Mouse (Mus musculus) hindbrain, embryonic 15.5 days (tissue): Measurements from ENCODE around the gene Camsap1. TPM values are rescaled to one million over a fixed set of nuclear protein-coding genes. Genes with fewer than 3 reads are reported as not detected.
A peak's percentile ranks its signal among the peaks of the same experiment; 100 is the strongest.

Experiments used
- ATAC-seq: fragments of 200-750 bp; cut with Nextera tagmentation; 2 replicates; pipeline ENCODE4 v1.8.0; 2017; ENCODE audit warnings: low read depth, moderate number of reproducible peaks, moderate TSS enrichment; ENCODE audit not compliant: low FRiP score
- H3K27ac ChIP-seq: fragments of 300-500 bp; sonication (generic); replicated peaks from 2 replicates; pipeline ENCODE4 v1.5.1; 2015; ENCODE audit warnings: mild to moderate bottlenecking, inconsistent platforms
- H3K27me3 ChIP-seq: fragments of 300-500 bp; sonication (generic); 2 replicates; pipeline ENCODE4 v1.6.1; 2015; ENCODE audit warnings: control low read depth, inconsistent platforms
- H3K36me3 ChIP-seq: fragments of 300-500 bp; sonication (generic); 2 replicates; pipeline ENCODE4 v1.6.1; 2015; ENCODE audit warnings: control low read depth, inconsistent platforms
- H3K4me1 ChIP-seq: fragments of 300-500 bp; sonication (generic); replicated peaks from 2 replicates; pipeline ENCODE4 v1.6.1; 2015; ENCODE audit warnings: control low read depth, inconsistent platforms
- H3K4me2 ChIP-seq: fragments of 300-500 bp; sonication (generic); 2 replicates; pipeline ENCODE4 v1.6.1; 2015; ENCODE audit warnings: moderate library complexity, mild to moderate bottlenecking, inconsistent platforms
- H3K4me3 ChIP-seq: fragments of 300-500 bp; sonication (generic); 2 replicates; pipeline ENCODE4 v1.5.1; 2015; ENCODE audit warnings: mild to moderate bottlenecking, inconsistent platforms
- H3K9ac ChIP-seq: fragments of 300-500 bp; sonication (generic); 2 replicates; pipeline ENCODE4 v1.6.1; 2015; ENCODE audit warnings: inconsistent platforms
- H3K9me3 ChIP-seq: fragments of 300-500 bp; sonication (generic); 2 replicates; pipeline ENCODE4 v1.6.1; 2016; ENCODE audit warnings: control low read depth, inconsistent platforms
- WGBS: fragments of 180-500 bp; shearing (Covaris S2); methylation state at CpG from one replicate; pipeline ENCODE4 v1.1.7; 2015; 5-methylcytosine and 5-hydroxymethylcytosine counted together
- polyA plus RNA-seq: library from polyadenylated mRNA; unstranded; fragments of >200 nt; fragmentation: Nextera tagmentation; extraction: Ambion mirVana; gene quantifications from 2 replicates; pipeline ENCODE4 v1.2.1, GENCODE M21; 2015

Camsap1 gene
- polyA plus RNA-seq, 1 experiment from 2014 or later, result 71.7 TPM

- H3K36me3 ChIP-seq, result no peaks in the 10 kb centered on the region
- WGBS, result 25% methylated on average over 7 of the region's 7 CpGs
- peak overlapping the region; percentile 70 for H3K9ac ChIP-seq
- ATAC-seq, result peak; percentile 20; the same call in 1 of the 2 replicates
- H3K4me2 ChIP-seq, result peak overlapping the region; percentile 81
- peak overlapping the region; percentile 63; the same call in 1 of the 2 replicates for H3K27ac ChIP-seq
- H3K4me1 ChIP-seq, result peaks cover 22% of the 10 kb centered on the region
- no peaks in the 10 kb centered on the region for H3K27me3 ChIP-seq
- H3K4me3 ChIP-seq, result peak overlapping the region; percentile 62
- no peaks in the 10 kb centered on the region for H3K9me3 ChIP-seq
These were observed 105.8 kb downstream of the Camsap1 start for GRCm38 (mm10) chr2:25877250-25877735.

Other genes with a start within 250 kb of the Camsap1 start
- gene Obp2b, start 246.3 kb downstream of the Camsap1 start, polyA plus RNA-seq, result not detected in 2 replicates
- not detected in 2 replicates for gene Lcn3, start 217.7 kb downstream of the Camsap1 start, polyA plus RNA-seq
- not detected in 2 replicates for gene Lcn11, start 206.3 kb downstream of the Camsap1 start, polyA plus RNA-seq
- not detected in 2 replicates for gene Gm13539, start 201.0 kb downstream of the Camsap1 start, polyA plus RNA-seq
- not detected in 2 replicates for gene Glt6d1, start 167.4 kb downstream of the Camsap1 start, polyA plus RNA-seq
- not detected in 2 replicates for gene Lcn9, start 160.1 kb downstream of the Camsap1 start, polyA plus RNA-seq
- gene Sohlh1, start 136.0 kb downstream of the Camsap1 start, polyA plus RNA-seq, result not detected in 2 replicates
- 20.2 and 23.8 TPM in 2 replicates for gene Kcnt1, start 119.5 kb downstream of the Camsap1 start, polyA plus RNA-seq
- gene Ubac1, start 38.5 kb upstream of the Camsap1 start, polyA plus RNA-seq, result 130 and 143 TPM in 2 replicates
- gene Nacc2, start 139.9 kb upstream of the Camsap1 start, polyA plus RNA-seq, result 18.0 and 21.3 TPM in 2 replicates
- 4.1 and 4.2 TPM in 2 replicates for gene Lhx3, start 225.0 kb upstream of the Camsap1 start, polyA plus RNA-seq